Mouse (Mus musculus) myocyte (in vitro differentiated cells): Measurements from ENCODE around the gene T2.

Experiments used
- E2F4 ChIP-seq: IDR thresholded peaks from one replicate; pipeline ENCODE4 v1.6.1; 2011; ENCODE audit warnings: mild to moderate bottlenecking, control low read depth, moderate library complexity; ENCODE audit not compliant: insufficient read depth
- MAX ChIP-seq: IDR thresholded peaks from one replicate; pipeline ENCODE4 v1.6.1; 2011; ENCODE audit warnings: low read depth, mild to moderate bottlenecking, control low read depth
- POLR2A ChIP-seq: IDR thresholded peaks from one replicate; pipeline ENCODE4 v1.6.1; 2011; ENCODE audit warnings: low read depth, mild to moderate bottlenecking, control low read depth, moderate library complexity; ENCODE audit not compliant: insufficient read length
- TCF12 ChIP-seq: IDR thresholded peaks from one replicate; pipeline ENCODE4 v1.6.1; 2011; ENCODE audit warnings: mild to moderate bottlenecking, control low read depth; ENCODE audit not compliant: poor library complexity, insufficient read depth, severe bottlenecking
- USF1 ChIP-seq: IDR thresholded peaks from one replicate; pipeline ENCODE4 v1.6.1; 2011; ENCODE audit warnings: low read depth, mild to moderate bottlenecking, control low read depth, moderate library complexity

DNA sequence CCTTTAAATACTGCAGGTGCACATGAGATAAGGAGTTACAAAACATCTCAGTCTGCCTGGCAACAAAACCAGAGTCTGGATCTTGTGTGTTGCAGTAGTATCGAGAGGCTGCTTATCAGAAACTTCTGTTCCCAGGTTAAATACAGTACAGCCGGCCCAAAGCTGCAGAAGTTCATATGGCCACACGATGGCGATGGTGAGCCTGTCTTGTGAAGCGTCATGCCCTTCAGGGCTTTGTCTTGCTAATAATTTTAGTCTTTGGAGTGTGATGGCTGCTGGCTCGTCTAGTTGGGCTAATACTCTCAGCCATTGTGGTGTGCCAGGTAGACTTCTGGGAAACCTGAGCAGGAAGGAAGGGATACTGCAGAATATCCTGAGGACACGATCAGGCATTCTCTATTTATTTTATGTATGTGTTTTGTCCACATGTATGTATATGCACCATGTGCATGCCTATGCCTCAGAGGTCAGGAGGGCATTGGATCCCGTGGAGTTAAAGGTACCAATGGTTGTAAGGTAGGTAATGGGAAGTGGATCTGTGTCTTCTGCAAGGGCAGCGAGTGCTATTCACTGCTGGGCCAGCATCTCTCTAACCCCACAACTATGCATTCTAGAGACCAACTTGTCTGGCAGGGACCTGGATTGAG lies 107.8 kb downstream of the T2 start:
- TF ChIP-seq POLR2A: no peak
- no peak for TF ChIP-seq E2F4
- TF ChIP-seq USF1: no peak
- TF ChIP-seq MAX: no peak
- TF ChIP-seq TCF12: no peak
